Mouse (Mus musculus): ENCODE data around the gene Rhoq. TPM values are rescaled to one million over a fixed set of nuclear protein-coding genes. Genes with fewer than 3 reads are reported as not detected.
A peak's percentile ranks its signal among the peaks of the same experiment; 100 is the strongest.

Gene Rhoq
- polyA plus RNA-seq (2012; rRNA removed): 42.5 and 47.1 TPM in 2 replicates

GRCm38 (mm10) chr17:86962894-86963585 lies at the start of gene Rhoq:
Gene Rhoq (plus strand): TSS chr17:86963082.
- no peak within 1 kb of the TSS; the same call in 1 of the 2 replicates for H3K27ac ChIP-seq (ENCODE audit: insufficient read depth, low read length)
- H3K4me3 ChIP-seq (replicated peaks; ENCODE audit: insufficient read depth, low read depth, low read length): peak within 1 kb of the TSS; percentile 75
- H3K27me3 ChIP-seq (ENCODE audit: control insufficient read depth, insufficient read depth, low read length): no peaks in the 10 kb centered on the region
- H3K4me1 ChIP-seq (ENCODE audit: control insufficient read depth, insufficient read depth, low read length): 0 out of 2 replicates have a peak, but pooled peaks cover 3% of the 10 kb centered on the region
- TF ChIP-seq POLR2A (IDR thresholded peaks at IDR 0.05; ENCODE audit: borderline replicate concordance, insufficient read depth, low read length): no peak
- DNase-seq: peak; percentile 71 to 76
- WGBS: 1% methylated on average over 71 of the region's 86 CpGs

- Histone ChIP-seq H3K27ac (ENCODE audit: insufficient read depth, low read length) (no peak overlapping the region), H3K4me1 (ENCODE audit: control insufficient read depth, insufficient read depth, low read length) (no peaks in the 10 kb centered on the region), H3K27me3 (ENCODE audit: control insufficient read depth, insufficient read depth, low read length) (no peaks in the 10 kb centered on the region), H3K4me3 (replicated peaks; ENCODE audit: insufficient read depth, low read depth, low read length) (no peak overlapping the region)
- no peak for DNase-seq
- WGBS: 81% methylated on average over 4 of the region's 4 CpGs
- TF ChIP-seq POLR2A (IDR thresholded peaks at IDR 0.05; ENCODE audit: borderline replicate concordance, insufficient read depth, low read length): no peak
- no peak for TF ChIP-seq CTCF (IDR thresholded peaks at IDR 0.05; ENCODE audit: borderline replicate concordance, insufficient read depth, low read depth, low read length)
Measured at GRCm38 (mm10) chr17:86915540-86915939, 47.3 kb upstream of the Rhoq start.

- no peak for TF ChIP-seq POLR2A (IDR thresholded peaks at IDR 0.05; ENCODE audit: borderline replicate concordance, insufficient read depth, low read length)
- TF ChIP-seq CTCF (IDR thresholded peaks at IDR 0.05; ENCODE audit: borderline replicate concordance, insufficient read depth, low read depth, low read length): no peak
- 90% methylated on average over 10 of the region's 10 CpGs for WGBS
Measured at GRCm38 (mm10) chr17:86917048-86917447, 45.8 kb upstream of the Rhoq start, which contains the start of gene Tmem247. Gene Tmem247 (plus strand): TSS chr17:86917348.

GRCm38 (mm10) chr17:86918786-86919185 lies 44.1 kb upstream of the Rhoq start:
- H3K27ac ChIP-seq (ENCODE audit: insufficient read depth, low read length): no peak overlapping the region
- WGBS: 74% methylated on average over 6 of the region's 6 CpGs
- no peaks in the 10 kb centered on the region for H3K27me3 ChIP-seq (ENCODE audit: control insufficient read depth, insufficient read depth, low read length)
- DNase-seq: no peak
- H3K4me1 ChIP-seq (ENCODE audit: control insufficient read depth, insufficient read depth, low read length): no peaks in the 10 kb centered on the region
- H3K4me3 ChIP-seq (replicated peaks; ENCODE audit: insufficient read depth, low read depth, low read length): no peak overlapping the region
- TF ChIP-seq CTCF (IDR thresholded peaks at IDR 0.05; ENCODE audit: borderline replicate concordance, insufficient read depth, low read depth, low read length) (peak; percentile 32; the same call in 1 of the 2 replicates), POLR2A (IDR thresholded peaks at IDR 0.05; ENCODE audit: borderline replicate concordance, insufficient read depth, low read length) (no peak)

More at GRCm38 (mm10) chr17:86917048-86917447, 45.8 kb upstream of the Rhoq start, which contains the start of gene Tmem247:
- Histone ChIP-seq H3K27me3 (ENCODE audit: control insufficient read depth, insufficient read depth, low read length) (no peaks in the 10 kb centered on the region), H3K4me1 (ENCODE audit: control insufficient read depth, insufficient read depth, low read length) (no peaks in the 10 kb centered on the region), H3K4me3 (replicated peaks; ENCODE audit: insufficient read depth, low read depth, low read length) (no peak within 1 kb of the TSS), H3K27ac (ENCODE audit: insufficient read depth, low read length) (no peak within 1 kb of the TSS)
- DNase-seq: no peak

- WGBS: 92% methylated on average over 11 of the region's 11 CpGs
- no peak overlapping the region for H3K4me3 ChIP-seq (replicated peaks; ENCODE audit: insufficient read depth, low read depth, low read length)
- DNase-seq: no peak
- H3K27ac ChIP-seq (ENCODE audit: insufficient read depth, low read length): no peak overlapping the region
- H3K27me3 ChIP-seq (ENCODE audit: control insufficient read depth, insufficient read depth, low read length): no peaks in the 10 kb centered on the region
- no peak for TF ChIP-seq POLR2A (IDR thresholded peaks at IDR 0.05; ENCODE audit: borderline replicate concordance, insufficient read depth, low read length)
- no peak for TF ChIP-seq CTCF (IDR thresholded peaks at IDR 0.05; ENCODE audit: borderline replicate concordance, insufficient read depth, low read depth, low read length)
- no peaks in the 10 kb centered on the region for H3K4me1 ChIP-seq (ENCODE audit: control insufficient read depth, insufficient read depth, low read length)
Measured at GRCm38 (mm10) chr17:86919729-86920128, 43.2 kb upstream of the Rhoq start.

GRCm38 (mm10) chr17:86924679-86925078 lies 38.2 kb upstream of the Rhoq start:
- Histone ChIP-seq H3K4me3 (replicated peaks; ENCODE audit: insufficient read depth, low read depth, low read length) (no peak overlapping the region), H3K27ac (ENCODE audit: insufficient read depth, low read length) (no peak overlapping the region), H3K4me1 (ENCODE audit: control insufficient read depth, insufficient read depth, low read length) (no peaks in the 10 kb centered on the region), H3K27me3 (ENCODE audit: control insufficient read depth, insufficient read depth, low read length) (no peaks in the 10 kb centered on the region)
- 58% methylated on average over 3 of the region's 3 CpGs for WGBS
- no peak for TF ChIP-seq CTCF (IDR thresholded peaks at IDR 0.05; ENCODE audit: borderline replicate concordance, insufficient read depth, low read depth, low read length)
- no peak for TF ChIP-seq POLR2A (IDR thresholded peaks at IDR 0.05; ENCODE audit: borderline replicate concordance, insufficient read depth, low read length)
- peak in 1 of 2 experiments; percentile 14 for DNase-seq

- DNase-seq: no peak
- H3K27me3 ChIP-seq (ENCODE audit: control insufficient read depth, insufficient read depth, low read length): no peaks in the 10 kb centered on the region
- 84% methylated on average over 3 of the region's 3 CpGs for WGBS
- H3K27ac ChIP-seq (ENCODE audit: insufficient read depth, low read length): no peak overlapping the region
- TF ChIP-seq POLR2A (IDR thresholded peaks at IDR 0.05; ENCODE audit: borderline replicate concordance, insufficient read depth, low read length) (no peak), CTCF (IDR thresholded peaks at IDR 0.05; ENCODE audit: borderline replicate concordance, insufficient read depth, low read depth, low read length) (no peak)
- H3K4me3 ChIP-seq (replicated peaks; ENCODE audit: insufficient read depth, low read depth, low read length): no peak overlapping the region
- H3K4me1 ChIP-seq (ENCODE audit: control insufficient read depth, insufficient read depth, low read length): no peaks in the 10 kb centered on the region
Measured at GRCm38 (mm10) chr17:86926836-86927235, 36.0 kb upstream of the Rhoq start.

- TF ChIP-seq CTCF (IDR thresholded peaks at IDR 0.05; ENCODE audit: borderline replicate concordance, insufficient read depth, low read depth, low read length): no peak
- no peak for TF ChIP-seq POLR2A (IDR thresholded peaks at IDR 0.05; ENCODE audit: borderline replicate concordance, insufficient read depth, low read length)
- no peaks in the 10 kb centered on the region for H3K4me1 ChIP-seq (ENCODE audit: control insufficient read depth, insufficient read depth, low read length)
- no peak overlapping the region for H3K4me3 ChIP-seq (replicated peaks; ENCODE audit: insufficient read depth, low read depth, low read length)
- H3K27ac ChIP-seq (ENCODE audit: insufficient read depth, low read length): no peak overlapping the region
- 36% methylated on average over 6 of the region's 6 CpGs for WGBS
- H3K27me3 ChIP-seq (ENCODE audit: control insufficient read depth, insufficient read depth, low read length): no peaks in the 10 kb centered on the region
- no peak for DNase-seq
Measured at GRCm38 (mm10) chr17:86929355-86929754, 33.5 kb upstream of the Rhoq start.

Measured in cerebellum, adult 2 months (tissue).